Mouse (Mus musculus) embryonic facial prominence, embryonic 14.5 days (tissue): ENCODE measurements around the gene Sirt6. TPM values are rescaled to one million over a fixed set of nuclear protein-coding genes. Genes with fewer than 3 reads are reported as not detected.

Experiments used
- ATAC-seq: fragments of 200-750 bp; cut with Nextera tagmentation; 2 replicates; pipeline ENCODE4 v1.8.0; 2017; ENCODE audit warnings: low read depth, moderate number of reproducible peaks, moderate TSS enrichment
- DNase-seq: peaks from one replicate; pipeline ENCODE4 v3.0.0-alpha.2; 2015; ENCODE audit warnings: low spot score
- H3K27ac ChIP-seq: fragments of 300-500 bp; sonication (generic); replicated peaks from 2 replicates; pipeline ENCODE4 v1.5.1; 2014; ENCODE audit warnings: low read depth, mild to moderate bottlenecking, low read length, moderate library complexity
- H3K27me3 ChIP-seq: fragments of 300-500 bp; sonication (generic); replicated peaks from 2 replicates; pipeline ENCODE4 v1.6.1; 2014; ENCODE audit warnings: low read length; ENCODE audit not compliant: control insufficient read depth, insufficient read depth
- H3K36me3 ChIP-seq: fragments of 300-500 bp; sonication (generic); 2 replicates; pipeline ENCODE4 v1.6.1; 2014; ENCODE audit warnings: low read length, mixed read lengths; ENCODE audit not compliant: control insufficient read depth, insufficient read depth
- H3K4me1 ChIP-seq: fragments of 300-500 bp; sonication (generic); 2 replicates; pipeline ENCODE4 v1.6.1; 2014; ENCODE audit warnings: antibody characterized with exemption, low read length; ENCODE audit not compliant: control insufficient read depth, insufficient read depth
- H3K4me2 ChIP-seq: fragments of 300-500 bp; sonication (generic); 2 replicates; pipeline ENCODE4 v1.6.1; 2014; ENCODE audit warnings: low read depth, mild to moderate bottlenecking, low read length, moderate library complexity, mixed read lengths
- H3K4me3 ChIP-seq: fragments of 300-500 bp; sonication (generic); 2 replicates; pipeline ENCODE4 v1.5.1; 2014; ENCODE audit warnings: low read depth, mild to moderate bottlenecking, low read length
- H3K9ac ChIP-seq: fragments of 300-500 bp; sonication (generic); 2 replicates; pipeline ENCODE4 v1.6.1; 2014; ENCODE audit warnings: low read depth, mild to moderate bottlenecking, low read length, moderate library complexity, mixed read lengths
- H3K9me3 ChIP-seq: fragments of 300-500 bp; sonication (generic); 2 replicates; pipeline ENCODE4 v1.6.1; 2016; ENCODE audit warnings: low read length; ENCODE audit not compliant: control insufficient read depth
- WGBS: fragments of 180-500 bp; shearing (Covaris S2); extraction: QIAGEN DNeasy Blood & Tissue Kit; methylation state at CpG from one replicate; pipeline ENCODE4 v1.1.7; 2014; 5-methylcytosine and 5-hydroxymethylcytosine counted together
- polyA plus RNA-seq: library from polyadenylated mRNA; unstranded; fragments of >200 nt; fragmentation: Nextera tagmentation; extraction: Ambion mirVana; gene quantifications from 2 replicates; pipeline ENCODE4 v1.2.1, GENCODE M21; 2014

Gene Sirt6
- polyA plus RNA-seq, 1 experiment from 2014 or later: 24.4 TPM

DNA sequence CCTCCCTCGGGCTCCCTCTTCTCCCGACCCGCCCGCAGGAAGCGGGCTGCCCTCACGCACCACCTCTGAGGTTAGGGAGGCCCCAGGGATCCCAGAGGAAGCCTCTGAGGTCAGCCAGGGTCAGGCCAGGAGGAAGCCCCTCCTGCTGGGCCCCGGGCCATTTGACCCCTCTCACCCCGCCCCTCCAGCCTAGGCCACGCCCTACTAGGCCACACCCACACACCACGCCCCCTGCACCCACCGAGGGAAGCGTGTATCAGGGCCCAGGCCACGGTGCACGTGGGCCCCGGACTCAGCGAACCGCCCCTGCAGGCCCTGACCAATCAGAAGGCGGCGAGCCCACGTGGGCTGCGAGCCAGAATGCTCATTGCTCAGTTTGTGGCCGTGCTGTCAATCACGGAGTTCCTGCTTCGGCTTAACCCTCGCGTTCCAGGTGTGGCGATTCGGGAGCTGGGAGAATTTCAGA lies 26.8 kb downstream of the Sirt6 start, which contains the start of gene Tle6:
TSS of gene Tle6 (minus strand) at position 336 of the 466 bp plus-strand sequence.
- H3K4me1 ChIP-seq: peaks cover 35% of the 10 kb centered on the region
- peak within 1 kb of the TSS; percentile 59 for H3K4me2 ChIP-seq
- no peaks in the 10 kb centered on the region for H3K36me3 ChIP-seq
- peak within 1 kb of the TSS; percentile 80 for H3K27ac ChIP-seq
- no peaks in the 10 kb centered on the region for H3K27me3 ChIP-seq
- H3K9ac ChIP-seq: peak within 1 kb of the TSS; percentile 42; the same call in 1 of the 2 replicates
- peak within 1 kb of the TSS; percentile 28 for H3K4me3 ChIP-seq
- WGBS: under 1% methylated on average over 26 of the region's 28 CpGs
- ATAC-seq: peak; percentile 87
- DNase-seq: peak; percentile 99
- no peaks in the 10 kb centered on the region for H3K9me3 ChIP-seq

DNA sequence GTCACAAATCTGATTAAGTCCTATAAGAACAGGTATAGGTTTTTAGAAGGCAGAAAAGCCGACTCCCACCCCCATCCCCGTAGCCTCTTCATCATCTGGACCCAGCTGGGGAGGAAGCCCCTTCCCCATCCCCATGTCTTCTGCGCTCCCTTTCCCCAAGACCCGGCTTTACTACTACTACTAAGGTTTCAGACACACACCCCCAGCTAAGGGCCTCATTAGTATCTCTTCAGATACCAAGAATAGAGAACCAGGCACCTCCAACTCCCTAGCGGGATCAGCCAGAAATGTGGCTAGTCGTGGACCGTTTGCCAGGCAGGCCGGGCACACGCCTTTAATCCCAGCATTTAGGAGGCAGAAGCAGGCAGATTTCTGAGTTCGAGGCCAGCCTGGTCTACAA lies 27.5 kb downstream of the Sirt6 start:
- DNase-seq (no peak), ATAC-seq (no peak)
- Histone ChIP-seq H3K4me2 (peak overlapping the region; percentile 59; the same call in 1 of the 2 replicates), H3K9me3 (no peaks in the 10 kb centered on the region), H3K9ac (no peak overlapping the region), H3K27ac (peak overlapping the region; percentile 80), H3K36me3 (no peaks in the 10 kb centered on the region), H3K27me3 (no peaks in the 10 kb centered on the region), H3K4me3 (no peak overlapping the region), H3K4me1 (peaks cover 41% of the 10 kb centered on the region)
- 44% methylated on average over 10 of the region's 10 CpGs for WGBS

DNA sequence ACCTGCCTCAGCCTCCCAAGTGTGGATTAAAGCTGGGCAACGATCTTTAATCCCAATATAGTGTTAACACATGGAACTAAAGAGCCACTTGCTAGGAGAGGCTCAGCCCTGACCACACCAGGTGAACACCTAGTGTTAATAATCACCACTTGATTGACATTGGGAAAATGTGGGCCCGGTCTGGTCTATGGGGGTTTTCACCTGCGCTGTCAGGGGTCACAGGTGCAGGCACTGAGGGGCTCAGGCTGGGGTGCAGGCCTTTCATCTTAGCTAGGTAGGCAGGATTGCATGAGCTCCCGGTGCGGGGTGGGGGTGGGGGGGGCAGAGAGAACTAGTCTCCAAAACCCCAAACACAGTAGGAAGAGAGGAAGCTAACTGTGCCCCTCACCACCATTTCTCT lies 28.0 kb downstream of the Sirt6 start:
- Histone ChIP-seq H3K36me3 (no peaks in the 10 kb centered on the region), H3K4me3 (no peak overlapping the region), H3K27ac (no peak overlapping the region), H3K27me3 (no peaks in the 10 kb centered on the region), H3K4me1 (peaks cover 44% of the 10 kb centered on the region), H3K9me3 (no peaks in the 10 kb centered on the region), H3K4me2 (no peak overlapping the region), H3K9ac (no peak overlapping the region)
- DNase-seq: no peak
- no peak for ATAC-seq
- 48% methylated on average over 5 of the region's 5 CpGs for WGBS

DNA sequence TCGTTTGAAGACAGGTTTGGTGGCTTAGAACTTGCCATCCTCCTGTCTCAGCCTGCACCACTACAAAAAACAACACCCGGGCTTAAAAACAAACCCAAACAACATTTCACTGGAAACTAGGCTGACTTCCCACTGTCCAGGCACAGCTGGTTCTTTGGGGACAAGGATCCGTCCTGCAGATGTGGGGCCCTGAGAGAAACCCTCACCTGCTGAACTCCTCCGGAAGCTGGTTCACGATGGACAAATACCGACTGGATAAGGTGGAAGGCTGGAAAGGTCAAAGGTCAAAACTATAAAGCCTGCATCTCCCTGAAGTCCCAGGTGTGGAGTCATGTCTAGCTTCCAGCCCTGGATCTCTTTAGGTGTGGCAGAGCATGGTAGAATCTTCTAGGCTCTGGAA lies 28.7 kb downstream of the Sirt6 start:
- 30% methylated on average over 6 of the region's 6 CpGs for WGBS
- DNase-seq (no peak), ATAC-seq (no peak)
- Histone ChIP-seq H3K9ac (no peak overlapping the region), H3K9me3 (no peaks in the 10 kb centered on the region), H3K4me1 (peaks cover 44% of the 10 kb centered on the region), H3K36me3 (no peaks in the 10 kb centered on the region), H3K4me2 (no peak overlapping the region), H3K27me3 (no peaks in the 10 kb centered on the region), H3K4me3 (no peak overlapping the region), H3K27ac (no peak overlapping the region)

DNA sequence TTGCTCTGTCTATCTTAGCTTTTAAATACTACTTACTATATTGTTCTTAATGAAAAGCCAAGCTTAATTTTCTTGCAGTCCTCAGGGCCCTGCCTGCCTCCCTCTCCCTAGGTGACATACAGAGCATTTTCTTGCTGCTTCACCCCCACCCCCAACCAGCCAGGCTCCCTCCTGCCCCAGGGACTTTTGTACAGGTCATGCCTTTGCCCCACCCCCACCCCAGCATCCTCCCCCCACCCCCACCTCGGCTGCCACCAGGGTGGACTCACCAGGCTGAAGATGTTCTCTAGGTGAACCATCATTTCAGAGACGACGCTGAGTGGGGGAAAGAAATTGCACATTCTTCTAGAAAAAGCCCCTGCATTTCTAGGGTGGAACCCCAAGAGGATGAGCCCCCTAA lies 29.3 kb downstream of the Sirt6 start:
- no peaks in the 10 kb centered on the region for H3K9me3 ChIP-seq
- H3K27me3 ChIP-seq: no peaks in the 10 kb centered on the region
- H3K9ac ChIP-seq: no peak overlapping the region
- H3K4me1 ChIP-seq: peaks cover 44% of the 10 kb centered on the region
- no peaks in the 10 kb centered on the region for H3K36me3 ChIP-seq
- ATAC-seq (no peak), DNase-seq (no peak)
- 29% methylated on average over 3 of the region's 3 CpGs for WGBS
- no peak overlapping the region for H3K27ac ChIP-seq
- H3K4me3 ChIP-seq: no peak overlapping the region
- no peak overlapping the region for H3K4me2 ChIP-seq

DNA sequence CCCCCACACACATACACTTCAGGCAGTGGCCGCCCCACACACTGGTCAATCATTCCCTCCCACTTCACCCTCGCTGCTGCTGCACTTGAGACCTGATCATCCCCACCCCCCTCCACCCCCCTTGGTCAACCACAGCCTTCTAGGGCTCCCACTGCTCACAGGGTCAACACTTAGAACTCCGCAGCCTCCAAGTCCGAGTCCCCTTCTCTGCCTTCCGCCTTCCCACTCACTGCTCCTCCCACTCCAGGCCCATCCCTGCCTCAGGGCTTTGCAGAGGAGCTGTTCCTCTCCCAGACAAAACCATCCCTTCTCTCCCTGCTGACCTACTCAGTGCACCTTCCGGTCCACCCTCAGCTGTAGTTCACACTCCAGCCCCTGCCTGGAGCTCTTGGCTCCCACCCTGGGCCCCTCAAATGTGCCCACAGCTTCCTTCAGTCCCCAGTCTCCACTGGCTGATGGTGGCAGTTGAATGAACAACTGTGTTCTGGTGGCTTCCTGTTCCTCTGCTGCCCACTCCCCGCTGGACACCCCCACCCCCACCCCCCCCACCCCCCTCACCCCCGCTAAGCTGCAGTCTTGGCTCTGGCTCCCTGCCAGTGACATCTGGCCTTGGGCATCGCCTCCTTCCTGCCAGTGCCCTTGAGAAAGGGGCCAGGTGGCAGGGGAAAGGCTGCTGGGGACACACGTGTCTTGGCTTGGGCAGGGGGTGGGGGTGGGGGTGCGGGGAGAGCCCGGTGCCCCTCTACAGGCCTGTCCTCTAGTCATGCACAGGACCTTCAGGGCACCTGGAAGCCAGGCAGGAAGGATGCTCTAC lies 30.3 kb downstream of the Sirt6 start:
- H3K27me3 ChIP-seq: no peaks in the 10 kb centered on the region
- peaks cover 40% of the 10 kb centered on the region for H3K4me1 ChIP-seq
- H3K4me2 ChIP-seq: peak overlapping the region; percentile 49
- H3K27ac ChIP-seq: peak overlapping the region; percentile 77
- DNase-seq (peak; percentile 76), ATAC-seq (peak; percentile 28; the same call in 1 of the 2 replicates)
- no peaks in the 10 kb centered on the region for H3K9me3 ChIP-seq
- H3K36me3 ChIP-seq: no peaks in the 10 kb centered on the region
- 2% methylated on average over 9 of the region's 12 CpGs for WGBS
- peak overlapping the region; percentile 37 for H3K9ac ChIP-seq
- H3K4me3 ChIP-seq: peak overlapping the region; percentile 21

DNA sequence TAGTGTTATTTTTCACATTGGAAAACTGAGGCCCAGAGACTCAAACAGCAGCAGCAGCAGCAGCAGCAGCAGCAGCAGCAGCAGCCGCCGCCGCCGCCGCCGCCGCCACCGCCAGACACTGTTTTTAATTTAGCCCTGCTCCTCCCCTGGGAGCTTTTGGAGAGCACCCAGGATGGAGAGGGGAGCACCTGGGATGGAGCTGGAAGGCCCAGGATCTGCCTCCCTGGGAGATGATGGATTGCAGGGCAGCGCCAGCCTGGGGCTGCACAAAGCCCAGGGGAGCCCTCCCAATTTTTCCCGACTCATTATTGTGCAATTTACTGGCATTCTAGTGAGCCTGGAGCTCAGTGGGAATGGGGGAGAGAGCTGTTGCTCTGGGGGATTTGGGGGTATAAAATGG lies 31.0 kb downstream of the Sirt6 start:
- Histone ChIP-seq H3K9ac (peak overlapping the region; percentile 37), H3K36me3 (no peaks in the 10 kb centered on the region), H3K27ac (peak overlapping the region; percentile 77), H3K27me3 (no peaks in the 10 kb centered on the region), H3K4me2 (peak overlapping the region; percentile 49), H3K4me1 (peaks cover 36% of the 10 kb centered on the region), H3K4me3 (peak overlapping the region; percentile 21), H3K9me3 (no peaks in the 10 kb centered on the region)
- WGBS: 0% methylated on average over 10 of the region's 10 CpGs
- no peak for ATAC-seq
- peak; percentile 69 for DNase-seq

DNA sequence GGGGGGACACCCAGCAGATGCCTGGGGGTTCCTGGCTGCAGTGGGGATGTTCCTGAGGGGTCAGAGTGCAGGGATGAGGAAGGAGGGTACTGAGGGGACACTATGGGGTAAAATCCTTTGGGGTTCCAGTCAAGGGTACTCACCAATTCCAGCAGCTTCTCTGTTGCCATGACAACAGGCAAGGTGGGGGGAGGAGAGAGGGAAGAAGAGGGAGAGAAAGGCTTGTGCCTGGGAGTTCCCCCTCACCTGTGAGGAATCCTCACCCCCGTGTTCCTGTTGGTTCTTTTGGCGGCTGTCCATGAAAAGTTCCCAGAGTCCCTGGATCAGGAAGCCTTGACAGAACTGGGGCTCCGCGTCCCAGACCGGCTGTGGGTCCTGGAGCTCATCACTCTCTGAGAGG lies 32.0 kb downstream of the Sirt6 start:
- ATAC-seq: no peak
- Histone ChIP-seq H3K4me3 (no peak overlapping the region), H3K9ac (peak overlapping the region; percentile 37; the same call in 1 of the 2 replicates), H3K4me2 (peak overlapping the region; percentile 49; the same call in 1 of the 2 replicates), H3K27ac (peak overlapping the region; percentile 77), H3K36me3 (no peaks in the 10 kb centered on the region), H3K27me3 (no peaks in the 10 kb centered on the region), H3K9me3 (no peaks in the 10 kb centered on the region), H3K4me1 (peaks cover 30% of the 10 kb centered on the region)
- 29% methylated on average over 5 of the region's 5 CpGs for WGBS
- DNase-seq: no peak
